Comparison of ENCODE assay signal across 8 mouse cellular contexts in the genomic region with DNA sequence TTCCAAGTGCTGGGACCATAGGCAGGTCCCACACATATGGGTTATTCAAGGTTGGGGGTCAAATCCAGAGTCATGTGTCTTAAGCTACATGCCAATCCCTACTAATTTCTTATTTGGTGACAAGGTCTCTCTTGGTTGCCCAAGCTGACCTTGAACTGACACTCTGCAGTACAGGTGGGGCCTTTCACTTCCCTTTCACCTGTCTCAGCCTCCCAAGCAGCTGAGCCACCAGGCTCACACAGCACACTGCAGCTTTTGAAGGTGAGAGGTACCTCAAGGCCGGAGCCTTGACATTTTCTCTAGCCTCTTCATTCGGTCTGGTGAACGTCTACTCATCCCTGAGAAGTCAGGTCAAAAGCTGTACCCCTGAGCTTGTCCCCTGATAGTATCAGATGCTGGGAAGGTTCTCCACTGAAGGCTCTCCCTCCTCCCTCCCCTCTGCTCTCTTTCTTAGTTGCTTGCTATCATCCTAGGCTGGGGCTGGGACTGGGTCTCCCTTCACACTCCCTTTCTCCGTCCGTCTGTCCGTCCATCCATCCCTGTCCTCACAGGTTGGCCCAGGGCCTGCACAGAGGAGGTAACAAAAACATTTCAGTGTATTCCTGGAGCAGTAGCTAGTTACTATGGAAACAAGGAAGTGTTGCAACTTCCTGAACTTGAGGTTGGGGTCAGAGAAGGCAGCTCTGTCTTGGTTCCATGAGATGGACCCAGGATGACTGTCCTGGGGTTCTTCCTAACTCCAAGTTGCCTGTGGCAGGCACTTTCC. TPM values are rescaled to one million over a fixed set of nuclear protein-coding genes. Genes with fewer than 3 reads are reported as not detected.
DNase-seq lines count a peak whose midpoint lies in the region; ATAC-seq lines count a peak whose summit lies in the region.

No protein-coding gene starts in this region.

- no peak for ATAC-seq in liver, embryonic 13.5 days (ENCODE audit: low read depth)

- H3K9me3 ChIP-seq in liver, embryonic 13.5 days (replicated peaks): no peaks in the 10 kb centered on the region

- H3K4me3 ChIP-seq in liver, embryonic 13.5 days (replicated peaks): no peak overlapping the region

- no peaks in the 10 kb centered on the region for H3K36me3 ChIP-seq in liver, embryonic 13.5 days

- peak; percentile 62 for DNase-seq in adrenal gland, adult 2 months
- DNase-seq in adrenal gland, postnatal 36 days: no peak
- DNase-seq in thymus, postnatal 4 days: peak; percentile 32
- no peak for DNase-seq in thymus, postnatal 36 days
- DNase-seq in liver, embryonic 13.5 days: no peak
- DNase-seq in T-cell, adult 2 months (ENCODE audit: low spot score): no peak
- no peak for DNase-seq in testis, postnatal 10 days (ENCODE audit: low spot score)
- no peak for DNase-seq in spleen, postnatal 10 days (ENCODE audit: low spot score in 2 of 2)

- no peaks in the 10 kb centered on the region for H3K27me3 ChIP-seq in liver, embryonic 13.5 days

- H3K4me2 ChIP-seq in liver, embryonic 13.5 days: no peak overlapping the region

- H3K9ac ChIP-seq in liver, embryonic 13.5 days: no peak overlapping the region

- peaks cover 85% of the 10 kb centered on the region for H3K4me1 ChIP-seq in liver, embryonic 13.5 days (replicated peaks)

- peak overlapping the region; percentile 50 for H3K27ac ChIP-seq in liver, embryonic 13.5 days

- 49% methylated on average over 6 of the region's 6 CpGs for WGBS in liver, embryonic 13.5 days (ENCODE audit: insufficient replicate concordance)

RNA-seq across cellular contexts. Expression of gene Zmiz1, which starts 13.3 kb away (rescaled TPM):
- 100 to 1,000 TPM in 1 of 2 experiments, 10 to 100 TPM in 1; 90.8 to 142 TPM for total RNA-seq in adrenal gland, adult 2 months (2021)
- 72.7 and 95.8 TPM in 2 replicates for polyA plus RNA-seq in adrenal gland, adult 2 months (2012; rRNA removed)
- total RNA-seq in adrenal gland, postnatal 36 days (2021): 100 to 1,000 TPM in 1 of 2 experiments, 10 to 100 TPM in 1; 98.2 to 143 TPM
- 4.5 TPM in 2 replicates for polyA plus RNA-seq in liver, embryonic 13.5 days (2015; fragmentation: Nextera tagmentation; extraction: Ambion mirVana)

Comparison
In these comparisons a context has a peak if more than half of its experiments do, and no peak if none do; other contexts are left out.
1. DNase-seq: peak in adrenal gland, adult 2 months (single experiment) and thymus, postnatal 4 days (single experiment); none in adrenal gland, postnatal 36 days (0 of 2), thymus, postnatal 36 days (0 of 2), liver, embryonic 13.5 days (single experiment), T-cell, adult 2 months (single experiment), testis, postnatal 10 days (single experiment) and spleen, postnatal 10 days (0 of 2).